Mouse (Mus musculus) brain, embryonic 14.5 days (tissue): ENCODE results near the gene Zc3h18.

Source experiments
- CTCF ChIP-seq: fragments of 200-500 bp; IDR thresholded peaks from 2 replicates; pipeline ENCODE4 v1.5.1; 2012; ENCODE audit warnings: inconsistent platforms, mild to moderate bottlenecking, moderate library complexity, borderline replicate concordance; ENCODE audit not compliant: insufficient read depth, insufficient read length; ENCODE audit errors: extremely low read depth
- POLR2A ChIP-seq: fragments of 200-500 bp; IDR thresholded peaks from 2 replicates; pipeline ENCODE4 v1.6.1; 2012; ENCODE audit warnings: mild to moderate bottlenecking, inconsistent platforms, borderline replicate concordance; ENCODE audit not compliant: poor library complexity, insufficient read depth, insufficient read length, severe bottlenecking; ENCODE audit errors: extremely low read depth

DNA sequence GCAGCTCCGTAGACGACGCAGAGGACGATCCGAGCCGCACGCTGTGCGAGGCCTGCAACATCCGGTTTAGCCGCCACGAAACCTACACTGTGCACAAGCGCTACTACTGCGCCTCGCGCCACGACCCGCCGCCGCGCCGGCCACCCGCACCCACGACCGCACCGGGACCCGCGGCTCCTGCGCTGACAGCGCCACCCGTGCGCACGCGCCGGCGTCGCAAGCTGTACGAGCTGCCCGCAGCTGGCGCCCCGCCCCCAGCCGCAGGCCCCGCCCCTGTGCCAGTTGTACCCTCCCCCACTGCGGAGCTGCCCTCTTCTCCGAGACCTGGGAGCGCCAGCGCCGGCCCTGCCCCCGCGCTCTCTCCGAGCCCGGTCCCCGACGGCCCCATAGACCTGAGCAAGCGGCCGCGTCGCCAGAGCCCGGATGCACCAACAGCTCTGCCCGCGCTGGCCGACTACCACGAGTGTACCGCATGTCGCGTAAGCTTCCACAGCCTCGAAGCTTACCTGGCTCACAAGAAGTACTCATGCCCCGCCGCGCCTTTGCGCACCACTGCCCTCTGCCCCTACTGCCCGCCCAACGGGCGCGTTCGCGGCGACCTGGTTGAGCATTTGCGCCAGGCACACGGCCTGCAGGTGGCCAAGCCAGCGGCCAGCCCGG, 40.0 kb upstream of the Zc3h18 start:
- TF ChIP-seq CTCF (no peak), POLR2A (0 out of 2 replicates have a peak, but pooled peaks have one; percentile 7)
